In the genomic region with DNA sequence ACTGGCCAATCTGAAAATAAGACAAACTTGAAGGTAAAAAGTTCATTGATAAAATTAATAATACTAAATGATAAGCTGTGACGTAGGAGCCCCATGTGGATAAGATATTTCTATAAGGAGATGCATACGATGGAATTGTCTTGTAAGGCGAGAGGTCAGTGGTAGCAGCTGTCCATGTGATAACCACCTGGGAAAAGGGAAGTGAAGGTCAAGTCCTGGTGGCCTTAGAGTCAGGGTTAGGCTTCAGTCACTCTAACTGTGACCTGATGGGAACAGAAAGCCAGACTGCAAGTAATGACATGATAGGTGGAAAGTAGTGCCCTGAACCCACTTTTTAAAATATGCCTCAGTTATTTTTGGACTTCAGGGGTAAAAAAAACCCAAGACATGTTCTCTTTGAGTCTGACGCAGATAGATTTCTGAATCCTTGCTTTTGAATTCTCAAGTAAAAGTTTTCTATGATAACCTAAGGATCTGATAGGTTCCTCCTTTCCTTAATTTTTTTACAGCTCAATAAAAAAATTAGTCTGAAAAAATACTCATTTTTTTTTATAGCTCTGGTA, we compare ENCODE assay signal across 17 mouse cellular contexts.
"Had no signal": no experiment of that assay in that cellular context is flagged by ENCODE, and none has a peak within 500 bp of the region (broad histone marks: within the 10 kb centered on the region; RNA-seq: fewer than 3 reads in every experiment).

No protein-coding gene starts in this region.

- H3K36me3 ChIP-seq: liver, embryonic 13.5 days; midbrain, embryonic 10.5 days; neural tube, embryonic 15.5 days had no signal

- ATAC-seq: lung, postnatal 0 days had no signal

- DNase-seq: kidney, adult 18-20 months; kidney, postnatal 10 days; kidney, postnatal 4 days; liver, embryonic 13.5 days; lung, adult 2 months; lung, postnatal 36 days; midbrain, embryonic 14.5 days; right cerebral cortex, adult 18-20 months; right cerebral cortex, postnatal 25 days; thymus, postnatal 36 days had no signal

- H3K4me3 ChIP-seq: layer of hippocampus, adult 2 months; limb, embryonic 12.5 days; liver, embryonic 13.5 days; midbrain, embryonic 10.5 days; myocyte; neural tube, embryonic 15.5 days had no signal

- H3K4me1 ChIP-seq: limb, embryonic 12.5 days; midbrain, embryonic 10.5 days; neural tube, embryonic 15.5 days had no signal

- H3K9me3 ChIP-seq: limb, embryonic 12.5 days; liver, embryonic 13.5 days; midbrain, embryonic 10.5 days; neural tube, embryonic 15.5 days had no signal

- H3K27ac ChIP-seq: layer of hippocampus, adult 2 months; limb, embryonic 12.5 days; liver, embryonic 13.5 days; midbrain, embryonic 10.5 days; neural tube, embryonic 15.5 days; stomach, postnatal 0 days had no signal

- H3K9ac ChIP-seq: limb, embryonic 12.5 days; liver, embryonic 13.5 days; neural tube, embryonic 15.5 days had no signal

- H3K27me3 ChIP-seq: limb, embryonic 12.5 days; liver, embryonic 13.5 days; neural tube, embryonic 15.5 days had no signal

- H3K4me2 ChIP-seq: limb, embryonic 12.5 days; liver, embryonic 13.5 days; neural tube, embryonic 15.5 days had no signal
